Mouse (Mus musculus) heart, embryonic 11.5 days (tissue): ENCODE measurements around the gene Txnrd1. TPM values are rescaled to one million over a fixed set of nuclear protein-coding genes. Genes with fewer than 3 reads are reported as not detected.

Experiments used
- ATAC-seq: fragments of 200-750 bp; cut with Nextera tagmentation; replicated peaks from 2 replicates; pipeline ENCODE4 v1.8.0; 2017; ENCODE audit warnings: moderate library complexity; ENCODE audit not compliant: insufficient number of reproducible peaks, low FRiP score, low TSS enrichment
- H3K27ac ChIP-seq: fragments of 300-500 bp; sonication (generic); 2 replicates; pipeline ENCODE4 v1.5.1; 2014; ENCODE audit warnings: mild to moderate bottlenecking, low read depth, low read length
- H3K27me3 ChIP-seq: fragments of 300-500 bp; sonication (generic); 2 replicates; pipeline ENCODE4 v1.6.1; 2014; ENCODE audit warnings: mild to moderate bottlenecking, low read length, mixed read lengths; ENCODE audit not compliant: control insufficient read depth, insufficient read depth
- H3K36me3 ChIP-seq: fragments of 300-500 bp; sonication (generic); 2 replicates; pipeline ENCODE4 v1.6.1; 2014; ENCODE audit warnings: mild to moderate bottlenecking, low read length, moderate library complexity, mixed read lengths; ENCODE audit not compliant: control insufficient read depth, insufficient read depth
- H3K4me1 ChIP-seq: fragments of 300-500 bp; sonication (generic); 2 replicates; pipeline ENCODE4 v1.6.1; 2014; ENCODE audit warnings: low read length; ENCODE audit not compliant: control insufficient read depth, insufficient read depth
- H3K4me2 ChIP-seq: fragments of 300-500 bp; sonication (generic); 2 replicates; pipeline ENCODE4 v1.6.1; 2014; ENCODE audit warnings: mild to moderate bottlenecking, moderate library complexity
- H3K4me3 ChIP-seq: fragments of 300-500 bp; sonication (generic); 2 replicates; pipeline ENCODE4 v1.5.1; 2014; ENCODE audit warnings: low read depth, low read length
- H3K9ac ChIP-seq: fragments of 300-500 bp; sonication (generic); 2 replicates; pipeline ENCODE4 v1.6.1; 2014; ENCODE audit warnings: mild to moderate bottlenecking, low read depth, low read length, moderate library complexity
- H3K9me3 ChIP-seq: fragments of 300-500 bp; sonication (generic); replicated peaks from 2 replicates; pipeline ENCODE4 v1.6.1; 2016; ENCODE audit warnings: low read length; ENCODE audit not compliant: control insufficient read depth
- WGBS: fragments of 180-500 bp; shearing (Covaris S2); extraction: QIAGEN DNeasy Blood & Tissue Kit; methylation state at CpG from one replicate; pipeline ENCODE4 v1.1.7; 2014; ENCODE audit not compliant: insufficient replicate concordance; 5-methylcytosine and 5-hydroxymethylcytosine counted together
- polyA plus RNA-seq: library from polyadenylated mRNA; unstranded; fragments of >200 nt; fragmentation: Nextera tagmentation; extraction: Ambion mirVana; gene quantifications from 2 replicates; pipeline ENCODE4 v1.2.1, GENCODE M21; 2014

The Txnrd1 gene
- polyA plus RNA-seq, 1 experiment from 2014 or later: 88.2 TPM

- no peak overlapping the region for H3K4me3 ChIP-seq
- 44% methylated on average over 3 of the region's 3 CpGs for WGBS
- H3K4me2 ChIP-seq: no peak overlapping the region
- no peaks in the 10 kb centered on the region for H3K36me3 ChIP-seq
- no peak overlapping the region for H3K27ac ChIP-seq
- H3K4me1 ChIP-seq: peaks cover 5% of the 10 kb centered on the region; the same call in 1 of the 2 replicates
- H3K27me3 ChIP-seq: no peaks in the 10 kb centered on the region
- no peak for ATAC-seq
- H3K9me3 ChIP-seq: no peaks in the 10 kb centered on the region
- no peak overlapping the region for H3K9ac ChIP-seq
Measured at GRCm38 (mm10) chr10:82923547-82923946, 89.8 kb downstream of the Txnrd1 start.

GRCm38 (mm10) chr10:82924750-82925149, 91.0 kb downstream of the Txnrd1 start:
- no peak for ATAC-seq
- Histone ChIP-seq H3K4me3 (no peak overlapping the region), H3K4me1 (peaks cover 5% of the 10 kb centered on the region; the same call in 1 of the 2 replicates), H3K36me3 (no peaks in the 10 kb centered on the region), H3K9ac (no peak overlapping the region), H3K9me3 (no peaks in the 10 kb centered on the region), H3K27me3 (no peaks in the 10 kb centered on the region), H3K4me2 (no peak overlapping the region), H3K27ac (no peak overlapping the region)
- 87% methylated on average over 2 of the region's 2 CpGs for WGBS

DNA sequence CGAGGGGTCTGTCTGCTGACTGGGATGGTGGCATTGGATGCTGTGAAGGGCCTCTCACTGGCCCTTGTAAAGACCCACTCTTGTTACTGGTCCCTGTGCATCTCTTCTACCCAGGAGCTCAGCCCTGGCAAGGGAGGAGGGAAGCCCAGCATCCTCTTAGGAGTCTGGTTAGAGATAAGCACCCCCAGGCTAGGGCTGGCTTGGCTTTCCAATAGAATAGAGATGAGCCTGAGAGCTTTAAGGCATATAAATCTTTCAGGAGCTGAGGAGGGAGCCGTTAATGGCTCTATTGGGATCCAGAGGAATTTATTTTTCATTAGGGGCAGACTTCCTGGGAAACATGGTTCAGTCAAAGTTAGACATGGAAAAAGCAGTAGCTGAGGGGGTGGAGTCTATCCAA, 91.9 kb downstream of the Txnrd1 start:
- ATAC-seq: no peak

GRCm38 (mm10) chr10:82935018-82935633, 101.4 kb downstream of the Txnrd1 start:
- H3K9me3 ChIP-seq: no peaks in the 10 kb centered on the region
- H3K27me3 ChIP-seq: 0 out of 2 replicates have a peak, but pooled peaks cover 2% of the 10 kb centered on the region
- H3K9ac ChIP-seq: no peak overlapping the region
- no peaks in the 10 kb centered on the region for H3K4me1 ChIP-seq
- H3K27ac ChIP-seq: no peak overlapping the region
- no peak overlapping the region for H3K4me3 ChIP-seq
- H3K36me3 ChIP-seq: no peaks in the 10 kb centered on the region
- no peak overlapping the region for H3K4me2 ChIP-seq
- ATAC-seq: no peak
- WGBS: 81% methylated on average over 13 of the region's 13 CpGs

More for the DNA sequence above, 91.9 kb downstream of the Txnrd1 start:
- H3K9me3 ChIP-seq: no peaks in the 10 kb centered on the region
- no peaks in the 10 kb centered on the region for H3K36me3 ChIP-seq
- no peak overlapping the region for H3K9ac ChIP-seq
- no peaks in the 10 kb centered on the region for H3K27me3 ChIP-seq
- H3K4me3 ChIP-seq: no peak overlapping the region
- no peak overlapping the region for H3K27ac ChIP-seq
- peaks cover 5% of the 10 kb centered on the region; the same call in 1 of the 2 replicates for H3K4me1 ChIP-seq
- 80% methylated on average over 2 of the region's 2 CpGs for WGBS
- H3K4me2 ChIP-seq: no peak overlapping the region

DNA sequence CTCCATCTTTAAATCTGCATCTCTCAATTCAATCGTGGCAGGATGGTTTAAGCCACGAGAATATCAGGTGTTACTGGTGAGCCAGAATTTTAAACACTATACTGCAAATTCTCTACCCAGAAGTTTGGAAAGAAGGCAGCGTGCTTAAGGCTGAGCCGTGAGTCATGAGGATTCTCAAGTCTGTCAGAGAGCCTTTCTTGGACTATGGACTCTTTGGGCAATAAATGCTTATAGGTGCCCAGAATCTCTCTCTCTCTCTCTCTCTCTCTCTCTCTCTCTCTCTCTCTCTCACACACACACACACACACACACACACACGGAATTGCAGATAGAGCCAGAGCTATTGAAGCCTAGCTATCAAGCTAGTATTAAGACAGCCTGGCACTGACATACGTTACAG, 102.0 kb downstream of the Txnrd1 start:
- no peak overlapping the region for H3K27ac ChIP-seq
- WGBS: 76% methylated on average over 6 of the region's 6 CpGs
- 0 out of 2 replicates have a peak, but pooled peaks cover 2% of the 10 kb centered on the region for H3K27me3 ChIP-seq
- H3K4me3 ChIP-seq: no peak overlapping the region
- H3K9ac ChIP-seq: no peak overlapping the region
- H3K9me3 ChIP-seq: no peaks in the 10 kb centered on the region
- ATAC-seq: no peak
- no peaks in the 10 kb centered on the region for H3K4me1 ChIP-seq
- H3K36me3 ChIP-seq: no peaks in the 10 kb centered on the region
- H3K4me2 ChIP-seq: no peak overlapping the region

Other genes starting within 250 kb of the Txnrd1 start
- gene 1190007I07Rik, start 210.7 kb upstream of the Txnrd1 start, polyA plus RNA-seq: 37.2 and 38.2 TPM in 2 replicates
- gene Tdg, start 204.1 kb upstream of the Txnrd1 start, polyA plus RNA-seq: 115 and 140 TPM in 2 replicates
- 1.4 and 1.6 TPM in 2 replicates for gene Glt8d2, start 143.3 kb upstream of the Txnrd1 start, polyA plus RNA-seq
- gene Hcfc2, start 137.8 kb upstream of the Txnrd1 start, polyA plus RNA-seq: 42.8 and 45.8 TPM in 2 replicates
- 27.1 and 29.9 TPM in 2 replicates for gene Nfyb, start 69.8 kb upstream of the Txnrd1 start, polyA plus RNA-seq
- 0.20 and 0.23 TPM in 2 replicates for gene Eid3, start 32.7 kb downstream of the Txnrd1 start, polyA plus RNA-seq
- 3.0 and 3.1 TPM in 2 replicates for gene Chst11, start 151.5 kb downstream of the Txnrd1 start, polyA plus RNA-seq